Mouse (Mus musculus): ENCODE results near the gene Optn. TPM values are rescaled to one million over a fixed set of nuclear protein-coding genes. Genes with fewer than 3 reads are reported as not detected.

Optn gene
- polyA plus RNA-seq, 1 experiment from 2014 or later: 7.7 TPM

DNA sequence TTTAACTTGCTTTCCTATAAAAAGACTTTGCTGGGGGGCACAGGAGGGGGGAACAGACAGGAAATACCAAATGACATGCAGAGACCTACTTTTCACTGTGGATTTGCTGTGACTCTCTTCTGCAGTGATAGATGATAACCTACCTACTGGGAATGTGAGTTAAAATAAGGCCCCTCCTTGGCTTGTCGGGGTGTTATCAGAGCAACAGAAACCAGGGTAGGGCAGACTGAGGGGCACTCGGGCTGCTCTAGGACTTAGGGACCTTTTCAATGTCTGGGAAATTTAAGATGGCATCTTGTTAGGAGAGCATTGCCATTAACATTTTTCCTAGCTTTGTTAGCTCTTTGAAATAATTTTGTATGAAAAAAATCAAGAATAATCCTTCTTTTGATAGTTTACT lies 40.6 kb downstream of the Optn start:
- 73% methylated on average over 2 of the region's 2 CpGs for WGBS
- Histone ChIP-seq H3K36me3 (no peaks in the 10 kb centered on the region), H3K4me1 (replicated peaks) (no peaks in the 10 kb centered on the region), H3K9me3 (no peaks in the 10 kb centered on the region; the same call in 1 of the 2 replicates), H3K27ac (replicated peaks) (no peak overlapping the region), H3K4me3 (no peak overlapping the region), H3K4me2 (no peak overlapping the region), H3K27me3 (no peaks in the 10 kb centered on the region), H3K9ac (no peak overlapping the region)
- no peak for ATAC-seq (ENCODE audit: low read depth)

DNA sequence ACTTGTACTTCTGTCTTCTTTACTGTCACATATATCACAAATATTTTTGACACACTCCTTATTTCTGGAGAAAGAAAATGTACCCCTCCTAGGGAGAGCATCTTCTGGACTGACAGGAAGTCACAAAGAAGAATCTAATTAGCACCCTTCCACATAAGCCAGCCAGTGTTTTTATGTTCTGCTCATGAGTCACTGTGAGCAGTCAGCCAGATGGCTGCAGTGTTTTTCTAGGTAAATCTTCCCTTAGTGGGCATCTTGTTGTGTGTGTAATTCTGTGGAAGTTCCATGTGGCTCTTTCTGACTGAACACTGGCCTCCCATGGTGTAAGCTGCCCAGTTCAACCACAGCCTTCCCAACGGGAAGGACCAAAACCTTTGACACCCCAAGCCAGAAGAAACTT lies 44.1 kb downstream of the Optn start:
- 68% methylated on average over 1 of the region's 1 CpGs for WGBS
- no peak overlapping the region for H3K4me2 ChIP-seq
- no peaks in the 10 kb centered on the region for H3K4me1 ChIP-seq (replicated peaks)
- H3K27me3 ChIP-seq: no peaks in the 10 kb centered on the region
- no peak for ATAC-seq (ENCODE audit: low read depth)
- no peak overlapping the region for H3K27ac ChIP-seq (replicated peaks)
- no peak overlapping the region for H3K4me3 ChIP-seq
- no peak overlapping the region for H3K9ac ChIP-seq
- H3K36me3 ChIP-seq: no peaks in the 10 kb centered on the region
- H3K9me3 ChIP-seq: no peaks in the 10 kb centered on the region

DNA sequence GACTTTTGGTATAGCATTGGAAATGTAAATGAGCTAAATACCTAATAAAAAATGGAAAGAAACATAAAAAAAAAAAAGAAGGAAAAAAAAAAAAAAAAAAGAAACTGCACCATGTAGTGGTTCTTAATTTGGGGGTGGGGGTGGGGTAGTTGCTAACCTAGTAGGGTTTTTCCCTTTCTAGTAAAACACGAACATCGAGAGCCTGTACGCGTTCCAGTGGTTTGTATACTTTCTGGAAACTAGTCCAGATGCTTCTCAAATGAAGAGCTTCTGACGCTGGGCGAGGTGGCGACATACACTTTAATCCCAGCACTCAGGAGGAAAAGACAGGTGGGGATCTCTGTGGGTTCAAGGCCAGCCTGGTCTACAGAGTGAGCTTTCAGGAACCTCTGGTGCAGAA lies 46.9 kb downstream of the Optn start:
- 96% methylated on average over 7 of the region's 7 CpGs for WGBS
- no peak overlapping the region for H3K27ac ChIP-seq (replicated peaks)
- H3K9ac ChIP-seq: no peak overlapping the region
- no peak overlapping the region for H3K4me3 ChIP-seq
- no peaks in the 10 kb centered on the region for H3K36me3 ChIP-seq
- ATAC-seq (ENCODE audit: low read depth): no peak
- H3K9me3 ChIP-seq: no peaks in the 10 kb centered on the region
- H3K4me2 ChIP-seq: no peak overlapping the region
- no peaks in the 10 kb centered on the region for H3K27me3 ChIP-seq
- peaks cover 6% of the 10 kb centered on the region for H3K4me1 ChIP-seq (replicated peaks)

DNA sequence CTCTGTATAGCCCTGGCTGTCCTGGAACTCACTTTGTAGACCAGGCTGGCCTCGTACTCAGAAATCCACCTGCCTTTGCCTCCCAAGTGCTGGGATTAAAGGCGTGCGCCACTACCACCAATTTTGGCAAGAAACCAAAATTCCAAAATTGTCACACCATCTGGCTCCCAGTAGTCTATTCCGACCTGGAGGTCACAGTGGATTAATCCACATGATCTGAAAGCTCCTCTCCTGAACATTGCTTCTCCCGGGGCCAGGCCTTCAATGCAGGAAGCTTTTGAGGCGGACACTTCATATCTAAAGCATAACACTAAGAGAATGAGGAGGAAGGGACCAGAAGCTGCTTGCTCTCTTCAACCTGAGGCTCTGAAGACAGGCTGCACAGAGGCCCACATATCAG lies 48.3 kb downstream of the Optn start:
- WGBS: 86% methylated on average over 6 of the region's 6 CpGs

DNA sequence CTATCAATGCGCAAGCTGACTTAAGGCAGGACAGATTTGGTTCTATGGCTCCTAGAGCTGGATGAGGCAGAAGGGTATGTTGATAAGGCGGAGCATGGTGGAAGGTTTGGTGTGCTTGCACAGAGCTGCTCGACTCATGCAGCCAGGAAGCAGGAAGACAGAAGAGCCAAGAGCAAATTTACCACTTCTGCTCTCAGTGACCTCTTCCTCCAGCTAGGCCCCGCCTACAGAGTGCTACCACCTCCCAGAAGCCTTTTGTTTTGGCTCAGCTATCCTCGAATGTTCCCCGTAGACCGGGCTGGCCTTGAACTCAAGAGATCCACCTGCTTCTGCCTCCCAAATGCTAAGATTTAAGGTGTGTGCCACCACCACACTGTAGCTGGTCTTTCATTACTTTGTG lies 49.2 kb downstream of the Optn start:
- no peaks in the 10 kb centered on the region for H3K36me3 ChIP-seq
- H3K27me3 ChIP-seq: no peaks in the 10 kb centered on the region
- H3K9me3 ChIP-seq: no peaks in the 10 kb centered on the region
- no peak overlapping the region for H3K9ac ChIP-seq
- no peak overlapping the region for H3K4me2 ChIP-seq
- 80% methylated on average over 7 of the region's 7 CpGs for WGBS
- H3K27ac ChIP-seq (replicated peaks): no peak overlapping the region
- peaks cover 11% of the 10 kb centered on the region for H3K4me1 ChIP-seq (replicated peaks)
- no peak overlapping the region for H3K4me3 ChIP-seq
- ATAC-seq (ENCODE audit: low read depth): no peak

More for the DNA sequence above, 48.3 kb downstream of the Optn start:
- Histone ChIP-seq H3K4me3 (no peak overlapping the region), H3K36me3 (no peaks in the 10 kb centered on the region), H3K27me3 (no peaks in the 10 kb centered on the region), H3K9me3 (no peaks in the 10 kb centered on the region), H3K27ac (replicated peaks) (no peak overlapping the region), H3K4me2 (no peak overlapping the region), H3K9ac (no peak overlapping the region), H3K4me1 (replicated peaks) (peaks cover 11% of the 10 kb centered on the region)
- no peak for ATAC-seq (ENCODE audit: low read depth)

DNA sequence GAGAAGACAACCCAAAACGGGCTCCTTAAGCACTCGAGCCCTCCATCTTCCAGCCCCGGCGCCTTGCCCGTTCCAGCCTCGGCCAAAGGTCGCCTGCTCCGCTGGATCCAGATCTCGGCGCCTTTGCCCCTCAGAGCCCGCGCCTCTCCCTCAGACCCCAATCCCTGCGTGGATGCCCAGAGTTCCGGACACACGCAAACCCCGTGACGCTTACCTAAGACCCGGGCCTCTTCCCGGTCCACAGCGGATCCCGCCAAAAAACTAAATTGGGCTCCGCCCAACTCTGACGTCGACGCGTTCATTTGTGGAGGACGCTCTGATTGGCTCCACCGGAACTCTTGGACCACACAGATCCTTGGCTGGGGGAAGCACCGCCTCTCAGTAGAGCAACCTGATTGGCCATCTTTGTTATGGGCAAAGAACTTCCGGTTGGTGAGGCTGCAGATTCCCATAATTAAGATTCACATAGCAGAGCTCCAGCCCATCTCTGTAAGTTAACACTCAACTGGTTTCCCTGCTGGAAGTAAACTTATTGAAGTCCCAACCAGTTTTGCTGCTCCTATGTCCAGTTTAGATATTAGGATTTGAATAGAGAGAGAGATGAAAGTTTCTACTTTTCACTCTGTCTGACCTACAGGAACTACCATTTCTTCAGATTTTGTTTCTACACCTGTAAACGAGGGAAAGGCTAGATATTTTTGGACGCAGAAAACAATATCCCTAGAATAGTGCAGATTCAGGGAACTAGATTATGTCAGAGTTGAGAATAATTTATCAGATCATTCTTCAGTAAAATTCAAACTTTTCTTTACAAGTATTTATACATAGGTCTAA lies 51.1 kb downstream of the Optn start, which contains the start of gene Mcm10:
Mcm10 (minus strand) TSS at position 301 of the 834 bp plus-strand sequence.
- WGBS: 4% methylated on average over 32 of the region's 32 CpGs

DNA sequence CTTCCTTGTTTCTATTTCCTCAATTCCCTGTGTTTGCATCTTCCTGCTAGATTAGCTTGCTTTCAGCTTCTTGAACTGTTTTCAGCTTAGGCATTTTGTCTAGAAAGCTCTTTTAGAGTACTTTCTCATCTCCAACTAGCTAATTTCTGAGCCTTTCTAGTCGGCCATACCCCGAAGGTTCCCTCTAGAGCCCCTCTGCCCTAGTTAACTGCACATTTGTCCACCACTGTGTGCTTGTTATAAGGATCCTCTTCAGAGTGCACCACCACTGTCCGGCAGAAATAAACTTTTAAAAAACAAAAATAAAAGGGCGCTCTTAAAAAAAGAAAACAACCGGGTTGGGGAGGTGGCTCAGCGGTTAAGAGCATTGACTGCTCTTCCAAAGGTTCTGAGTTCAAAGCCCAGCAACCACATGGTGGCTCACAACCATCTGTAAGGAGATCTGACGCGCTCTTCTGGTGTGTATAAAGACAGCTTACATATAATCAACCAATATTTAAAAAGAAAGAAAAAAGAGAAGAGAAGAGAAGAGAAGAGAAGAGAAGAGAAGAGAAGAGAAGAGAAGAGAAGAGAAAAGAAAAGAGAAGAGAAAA lies 51.9 kb downstream of the Optn start:
- H3K27ac ChIP-seq (replicated peaks): no peak overlapping the region
- H3K9ac ChIP-seq: 0 out of 2 replicates have a peak overlapping the region, but pooled peaks have one; percentile 45
- WGBS: 18% methylated on average over 8 of the region's 8 CpGs
- peak overlapping the region; percentile 75 for H3K4me2 ChIP-seq
- H3K9me3 ChIP-seq: no peaks in the 10 kb centered on the region
- H3K4me1 ChIP-seq (replicated peaks): peaks cover 11% of the 10 kb centered on the region
- peak overlapping the region; percentile 57 for H3K4me3 ChIP-seq
- no peak for ATAC-seq (ENCODE audit: low read depth)
- 0 out of 2 replicates have a peak, but pooled peaks cover 5% of the 10 kb centered on the region for H3K36me3 ChIP-seq
- H3K27me3 ChIP-seq: no peaks in the 10 kb centered on the region

More for the DNA sequence above, 51.1 kb downstream of the Optn start, which contains the start of gene Mcm10:
- H3K9ac ChIP-seq: peak within 1 kb of the TSS; percentile 45; the same call in 1 of the 2 replicates
- H3K27ac ChIP-seq (replicated peaks): no peak within 1 kb of the TSS
- peaks cover 11% of the 10 kb centered on the region for H3K4me1 ChIP-seq (replicated peaks)
- 0 out of 2 replicates have a peak, but pooled peaks cover 5% of the 10 kb centered on the region for H3K36me3 ChIP-seq
- peak; percentile 100 for ATAC-seq (ENCODE audit: low read depth)
- H3K9me3 ChIP-seq: no peaks in the 10 kb centered on the region
- peak within 1 kb of the TSS; percentile 75 for H3K4me2 ChIP-seq
- no peaks in the 10 kb centered on the region for H3K27me3 ChIP-seq
- H3K4me3 ChIP-seq: peak within 1 kb of the TSS; percentile 57

DNA sequence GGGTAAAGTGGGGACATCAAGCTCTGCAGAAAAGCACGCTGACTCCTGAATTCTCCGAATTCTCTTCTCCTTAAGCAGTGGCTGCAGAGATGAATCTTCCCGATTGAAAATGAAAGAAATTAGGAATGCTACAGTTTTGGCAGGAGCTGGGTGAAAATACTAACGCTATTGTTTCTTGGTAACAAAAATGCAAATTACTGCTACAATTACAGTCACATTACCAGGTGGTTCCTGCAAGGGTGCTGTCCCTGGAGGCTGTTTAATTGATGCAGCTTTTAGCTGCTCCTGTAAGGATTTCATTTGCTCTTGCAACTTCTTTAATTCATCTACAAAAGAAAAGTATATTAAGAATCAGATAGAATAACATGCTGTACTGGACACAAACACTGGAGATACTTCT lies 56.7 kb downstream of the Optn start:
- no peak for ATAC-seq (ENCODE audit: low read depth)
- 94% methylated on average over 4 of the region's 4 CpGs for WGBS

DNA sequence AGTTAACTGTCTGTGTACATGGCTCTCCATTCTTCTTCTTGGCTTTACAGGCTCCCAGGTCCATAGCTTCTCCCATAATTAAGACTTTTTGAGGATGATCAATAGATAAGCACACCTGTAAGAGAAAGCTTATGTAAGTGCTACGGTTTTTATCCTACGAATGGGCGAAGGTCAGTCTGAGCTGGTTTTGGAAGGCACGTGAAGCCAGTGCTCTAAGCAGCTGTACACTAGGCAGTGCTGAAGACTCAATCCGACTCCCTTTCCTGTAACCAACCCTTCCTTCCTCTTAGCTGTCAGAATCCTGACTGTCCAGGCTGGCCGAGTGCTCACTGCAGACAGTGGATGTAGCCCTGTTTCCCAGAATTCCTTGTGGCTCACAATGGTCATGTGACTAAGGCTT lies 62.6 kb downstream of the Optn start:
- Histone ChIP-seq H3K36me3 (peaks cover 14% of the 10 kb centered on the region), H3K9ac (no peak overlapping the region)
- WGBS: 92% methylated on average over 6 of the region's 6 CpGs

More for the DNA sequence above, 56.7 kb downstream of the Optn start:
- peaks cover 7% of the 10 kb centered on the region for H3K4me1 ChIP-seq (replicated peaks)
- peaks cover 21% of the 10 kb centered on the region; the same call in 1 of the 2 replicates for H3K36me3 ChIP-seq
- H3K9ac ChIP-seq: no peak overlapping the region
- H3K27me3 ChIP-seq: no peaks in the 10 kb centered on the region
- no peak overlapping the region for H3K4me3 ChIP-seq
- H3K9me3 ChIP-seq: no peaks in the 10 kb centered on the region
- H3K4me2 ChIP-seq: no peak overlapping the region
- H3K27ac ChIP-seq (replicated peaks): no peak overlapping the region

DNA sequence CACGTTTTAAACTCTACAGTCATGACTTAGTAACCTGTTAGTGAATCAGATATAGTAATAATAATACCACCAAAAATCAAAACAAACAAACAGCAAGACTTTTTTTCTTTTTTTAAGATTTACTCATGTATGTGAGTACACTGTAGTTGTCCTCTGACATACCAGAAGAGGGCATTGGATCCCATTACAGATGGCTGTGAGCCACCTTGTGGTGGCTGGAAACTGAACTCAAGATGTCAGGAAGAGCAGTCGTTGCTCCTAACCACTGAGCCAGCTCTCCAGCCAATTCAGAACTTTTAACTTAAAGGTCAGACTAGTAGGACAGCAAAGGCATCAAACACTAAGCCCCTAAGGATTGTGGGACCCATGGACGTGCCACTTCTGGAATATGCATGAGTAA lies 64.9 kb downstream of the Optn start:
- H3K4me3 ChIP-seq: no peak overlapping the region
- no peaks in the 10 kb centered on the region for H3K9me3 ChIP-seq
- peaks cover 9% of the 10 kb centered on the region; the same call in 1 of the 2 replicates for H3K36me3 ChIP-seq
- no peaks in the 10 kb centered on the region for H3K4me1 ChIP-seq (replicated peaks)
- no peak overlapping the region for H3K27ac ChIP-seq (replicated peaks)
- 83% methylated on average over 3 of the region's 3 CpGs for WGBS
- no peak overlapping the region for H3K4me2 ChIP-seq
- H3K27me3 ChIP-seq: no peaks in the 10 kb centered on the region
- ATAC-seq (ENCODE audit: low read depth): no peak
- no peak overlapping the region for H3K9ac ChIP-seq

More for the DNA sequence above, 62.6 kb downstream of the Optn start:
- Histone ChIP-seq H3K27ac (replicated peaks) (no peak overlapping the region), H3K27me3 (no peaks in the 10 kb centered on the region), H3K4me2 (no peak overlapping the region), H3K9me3 (no peaks in the 10 kb centered on the region), H3K4me1 (replicated peaks) (no peaks in the 10 kb centered on the region), H3K4me3 (no peak overlapping the region)
- ATAC-seq (ENCODE audit: low read depth): no peak

DNA sequence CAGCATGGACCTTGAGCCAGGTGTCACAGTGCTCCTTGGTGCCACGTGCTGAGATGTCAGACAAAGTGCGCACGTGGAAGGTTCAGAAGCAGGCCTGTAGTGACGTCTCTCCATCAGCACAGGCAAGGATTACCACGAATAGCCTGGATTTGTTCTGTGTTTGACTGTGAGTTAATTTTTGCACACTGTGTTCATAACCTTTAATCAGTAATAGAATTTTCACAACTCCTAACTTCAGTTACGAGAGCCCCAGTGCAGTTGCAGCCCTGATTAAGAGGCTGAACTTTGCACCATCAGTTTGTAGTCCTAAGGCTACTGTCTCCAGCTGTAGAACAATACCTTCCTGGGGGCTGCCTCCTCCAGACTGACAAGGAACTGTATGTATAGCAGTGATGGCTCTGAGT lies 67.4 kb downstream of the Optn start:
- WGBS: 94% methylated on average over 6 of the region's 6 CpGs
- Histone ChIP-seq H3K36me3 (peaks cover 12% of the 10 kb centered on the region), H3K4me2 (no peak overlapping the region), H3K27me3 (no peaks in the 10 kb centered on the region), H3K4me1 (replicated peaks) (no peaks in the 10 kb centered on the region), H3K9ac (no peak overlapping the region), H3K9me3 (no peaks in the 10 kb centered on the region), H3K4me3 (no peak overlapping the region), H3K27ac (replicated peaks) (no peak overlapping the region)
- ATAC-seq (ENCODE audit: low read depth): no peak

DNA sequence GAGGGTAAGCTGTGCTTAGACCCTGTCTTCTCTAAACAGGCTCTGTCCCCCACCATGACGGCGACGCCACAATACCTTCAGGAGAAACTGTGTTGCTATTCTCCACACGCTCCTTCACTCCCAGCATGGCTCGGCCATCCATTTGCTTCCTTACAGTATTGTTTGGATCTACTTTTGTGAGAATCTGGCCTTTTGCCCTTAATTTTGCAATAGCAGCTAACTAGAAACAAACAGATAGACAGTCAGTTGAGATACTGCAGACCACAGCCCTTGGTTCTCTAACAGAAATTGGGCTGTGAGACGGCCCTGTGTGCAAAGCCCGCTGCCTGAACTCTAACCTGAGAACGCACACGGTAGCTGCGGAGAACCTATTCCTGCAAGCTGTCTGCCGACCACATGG lies 68.2 kb downstream of the Optn start:
- Histone ChIP-seq H3K4me3 (no peak overlapping the region), H3K27ac (replicated peaks) (no peak overlapping the region), H3K9ac (no peak overlapping the region), H3K4me1 (replicated peaks) (no peaks in the 10 kb centered on the region), H3K4me2 (no peak overlapping the region), H3K36me3 (peaks cover 19% of the 10 kb centered on the region), H3K27me3 (no peaks in the 10 kb centered on the region), H3K9me3 (no peaks in the 10 kb centered on the region)
- no peak for ATAC-seq (ENCODE audit: low read depth)
- 95% methylated on average over 11 of the region's 11 CpGs for WGBS

Measured in neural tube, embryonic 13.5 days (tissue).